Mouse (Mus musculus): ENCODE results near the gene Polg2. TPM values are rescaled to one million over a fixed set of nuclear protein-coding genes. Genes with fewer than 3 reads are reported as not detected.

Gene Polg2
- polyA plus RNA-seq (2015; fragmentation: Nextera tagmentation; extraction: Ambion mirVana): 11.7 and 11.9 TPM in 2 replicates

DNA sequence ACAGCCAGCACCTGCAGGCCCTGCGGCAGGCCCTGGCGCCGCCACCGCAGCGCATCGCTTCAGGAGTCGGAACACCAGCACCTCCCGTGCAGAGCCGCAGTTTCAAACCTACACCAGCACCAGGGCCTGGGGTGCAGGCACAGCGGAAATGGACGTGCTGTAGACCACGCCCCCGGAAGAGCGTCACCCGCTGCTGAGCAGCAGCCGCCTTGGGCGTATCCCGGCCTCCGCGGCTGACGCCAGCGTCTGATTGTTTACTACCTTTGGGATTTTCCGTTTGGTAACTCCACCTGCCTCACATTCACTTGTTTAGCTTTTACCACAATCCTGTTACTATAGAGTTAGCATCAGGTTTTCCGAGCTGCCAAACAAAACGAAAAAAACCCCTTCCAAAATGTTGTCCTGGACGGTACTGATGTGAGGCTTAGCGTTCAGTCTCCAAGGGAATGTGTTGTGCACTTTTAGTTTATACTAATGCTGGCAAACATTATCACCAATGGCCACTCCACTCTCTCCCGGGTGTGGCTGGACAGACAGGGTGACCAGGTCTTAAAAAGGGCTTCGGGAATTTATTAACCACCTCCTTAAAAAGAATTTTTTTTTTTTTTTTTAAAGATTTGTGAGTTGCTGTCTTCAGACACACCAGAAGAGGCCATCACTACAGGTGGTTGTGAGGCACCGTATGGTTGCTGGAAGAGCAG lies at the start of gene Polg2:
Polg2 (minus strand) TSS at position 150 of the 701 bp plus-strand sequence.
- Histone ChIP-seq H3K36me3 (peaks cover 22% of the 10 kb centered on the region), H3K27ac (peak within 1 kb of the TSS; percentile 99), H3K4me3 (replicated peaks) (peak within 1 kb of the TSS; percentile 92), H3K9ac (peak within 1 kb of the TSS; percentile 93), H3K4me2 (replicated peaks) (peak within 1 kb of the TSS; percentile 70), H3K9me3 (no peaks in the 10 kb centered on the region), H3K4me1 (replicated peaks) (0 out of 2 replicates have a peak, but pooled peaks cover 12% of the 10 kb centered on the region), H3K27me3 (replicated peaks) (no peaks in the 10 kb centered on the region)
- 2% methylated on average over 30 of the region's 30 CpGs for WGBS
- ATAC-seq: peak; percentile 98

DNA sequence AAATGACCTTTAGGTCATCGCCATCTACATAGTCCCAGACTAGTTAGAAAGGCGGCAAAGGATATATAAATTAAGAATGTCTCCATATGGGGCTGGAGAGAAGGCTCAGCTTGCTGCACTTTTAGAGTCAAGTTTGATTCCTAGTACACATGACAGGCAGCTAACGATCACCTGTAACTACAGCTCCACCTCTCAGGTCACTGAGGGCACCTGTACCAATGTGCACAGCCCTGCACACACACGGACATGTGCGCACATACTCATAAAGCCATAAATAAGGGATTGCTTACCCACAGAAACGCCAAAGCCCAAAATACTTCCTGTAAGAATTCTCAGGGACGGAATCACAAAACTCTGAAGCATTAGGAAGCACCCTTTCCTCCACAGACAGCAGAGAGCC lies 48.7 kb upstream of the Polg2 start:
- Histone ChIP-seq H3K36me3 (peaks cover 10% of the 10 kb centered on the region; the same call in 1 of the 2 replicates), H3K27me3 (replicated peaks) (no peaks in the 10 kb centered on the region), H3K9me3 (no peaks in the 10 kb centered on the region), H3K9ac (no peak overlapping the region), H3K4me3 (replicated peaks) (no peak overlapping the region), H3K4me2 (replicated peaks) (no peak overlapping the region), H3K27ac (no peak overlapping the region), H3K4me1 (replicated peaks) (no peaks in the 10 kb centered on the region)
- no peak for ATAC-seq
- 78% methylated on average over 7 of the region's 7 CpGs for WGBS

DNA sequence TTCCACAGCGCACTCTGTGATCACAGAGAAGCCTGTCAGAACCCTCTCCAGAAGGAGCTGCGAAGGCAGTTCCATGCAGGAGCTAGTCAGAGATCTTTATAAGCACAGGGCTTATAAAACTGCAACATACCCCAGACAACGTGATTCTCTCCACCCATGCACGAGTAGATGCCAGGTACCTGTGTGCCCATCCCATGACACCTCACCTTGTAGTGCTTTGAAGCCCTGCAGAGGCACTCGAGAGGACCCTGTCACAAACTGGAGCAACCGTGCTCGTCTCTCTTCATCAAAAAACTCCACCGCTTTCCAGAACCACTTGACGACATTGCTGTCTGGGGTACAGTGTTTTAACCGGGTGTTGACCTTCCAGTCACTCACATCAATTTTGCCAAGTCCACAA lies 45.1 kb upstream of the Polg2 start:
- H3K36me3 ChIP-seq: peaks cover 13% of the 10 kb centered on the region; the same call in 1 of the 2 replicates
- no peak for ATAC-seq

DNA sequence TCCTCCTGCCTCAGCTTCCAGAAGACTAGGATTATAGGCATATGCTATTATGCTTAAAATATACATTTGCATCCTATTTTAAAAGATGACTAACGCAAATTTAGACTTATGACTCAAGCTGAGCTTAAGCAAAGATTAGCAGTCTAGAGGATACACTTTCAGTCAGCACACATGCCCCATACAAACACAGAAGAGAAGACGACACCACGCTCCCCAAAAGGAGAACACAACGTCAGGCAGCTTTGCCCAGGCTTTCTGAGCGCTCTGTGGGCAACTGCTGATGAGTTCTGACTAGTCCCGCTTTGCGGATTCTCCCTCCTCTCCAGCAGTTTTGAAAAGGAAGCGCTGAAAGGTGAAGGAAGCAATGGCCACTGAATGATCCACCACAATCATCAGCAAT lies 44.4 kb upstream of the Polg2 start:
- H3K36me3 ChIP-seq: peaks cover 17% of the 10 kb centered on the region; the same call in 1 of the 2 replicates
- no peak overlapping the region for H3K4me3 ChIP-seq (replicated peaks)
- no peaks in the 10 kb centered on the region for H3K9me3 ChIP-seq
- no peak overlapping the region for H3K9ac ChIP-seq
- ATAC-seq: no peak
- 91% methylated on average over 8 of the region's 8 CpGs for WGBS
- H3K4me2 ChIP-seq (replicated peaks): no peak overlapping the region
- no peak overlapping the region for H3K27ac ChIP-seq
- no peaks in the 10 kb centered on the region for H3K4me1 ChIP-seq (replicated peaks)
- H3K27me3 ChIP-seq (replicated peaks): no peaks in the 10 kb centered on the region

More for the DNA sequence above, 45.1 kb upstream of the Polg2 start:
- no peak overlapping the region for H3K4me3 ChIP-seq (replicated peaks)
- no peak overlapping the region for H3K9ac ChIP-seq
- H3K9me3 ChIP-seq: no peaks in the 10 kb centered on the region
- H3K27me3 ChIP-seq (replicated peaks): no peaks in the 10 kb centered on the region
- H3K27ac ChIP-seq: no peak overlapping the region
- WGBS: 88% methylated on average over 10 of the region's 10 CpGs
- H3K4me1 ChIP-seq (replicated peaks): no peaks in the 10 kb centered on the region
- H3K4me2 ChIP-seq (replicated peaks): no peak overlapping the region

DNA sequence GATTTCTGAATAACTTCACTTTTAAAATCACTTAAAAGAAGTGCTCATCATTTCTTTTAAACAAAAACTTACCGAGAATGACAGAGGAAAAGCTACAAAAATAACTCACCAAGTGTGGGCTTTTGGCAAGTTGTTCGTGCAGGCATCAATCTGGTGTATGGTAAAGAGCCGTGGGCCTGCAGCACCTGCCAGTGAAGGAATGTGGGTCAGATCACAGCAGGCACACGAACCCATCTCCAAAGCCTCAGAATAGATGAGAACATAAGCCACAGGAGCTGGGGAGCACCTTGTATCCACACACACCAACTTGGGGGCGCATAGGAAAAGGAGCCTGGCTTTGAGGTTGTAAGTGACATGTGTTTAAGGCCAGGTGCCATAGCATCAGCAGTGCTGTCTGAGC lies 43.6 kb upstream of the Polg2 start:
- 88% methylated on average over 5 of the region's 5 CpGs for WGBS
- Histone ChIP-seq H3K36me3 (peaks cover 17% of the 10 kb centered on the region; the same call in 1 of the 2 replicates), H3K9me3 (no peaks in the 10 kb centered on the region), H3K27me3 (replicated peaks) (no peaks in the 10 kb centered on the region), H3K4me1 (replicated peaks) (no peaks in the 10 kb centered on the region; the same call in 1 of the 2 replicates), H3K4me3 (replicated peaks) (no peak overlapping the region), H3K27ac (no peak overlapping the region), H3K4me2 (replicated peaks) (no peak overlapping the region), H3K9ac (no peak overlapping the region)
- no peak for ATAC-seq

DNA sequence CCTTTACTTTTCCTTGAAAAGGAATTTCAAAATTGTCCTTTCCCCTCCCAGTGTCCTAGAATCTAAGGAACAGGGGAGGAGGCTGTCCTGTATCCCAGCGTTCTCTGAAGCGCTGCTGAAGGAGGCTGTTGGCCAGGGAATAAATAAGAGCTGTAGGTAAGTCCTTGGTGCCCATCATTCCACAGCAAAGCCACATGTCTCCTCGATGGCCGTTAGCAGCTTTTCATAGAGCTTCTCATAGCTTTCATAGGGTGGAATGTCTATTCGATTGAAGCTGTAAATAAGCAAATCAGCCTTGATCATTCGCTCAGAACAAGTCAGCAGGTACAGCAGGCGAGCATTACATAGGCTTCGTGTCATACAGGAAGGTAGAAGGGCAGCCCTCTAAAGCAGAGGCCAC lies 43.2 kb upstream of the Polg2 start:
- Histone ChIP-seq H3K4me3 (replicated peaks) (no peak overlapping the region), H3K9me3 (no peaks in the 10 kb centered on the region), H3K27ac (no peak overlapping the region), H3K9ac (no peak overlapping the region), H3K4me1 (replicated peaks) (no peaks in the 10 kb centered on the region; the same call in 1 of the 2 replicates), H3K27me3 (replicated peaks) (no peaks in the 10 kb centered on the region), H3K4me2 (replicated peaks) (no peak overlapping the region), H3K36me3 (peaks cover 17% of the 10 kb centered on the region; the same call in 1 of the 2 replicates)
- 91% methylated on average over 8 of the region's 8 CpGs for WGBS
- ATAC-seq: no peak

DNA sequence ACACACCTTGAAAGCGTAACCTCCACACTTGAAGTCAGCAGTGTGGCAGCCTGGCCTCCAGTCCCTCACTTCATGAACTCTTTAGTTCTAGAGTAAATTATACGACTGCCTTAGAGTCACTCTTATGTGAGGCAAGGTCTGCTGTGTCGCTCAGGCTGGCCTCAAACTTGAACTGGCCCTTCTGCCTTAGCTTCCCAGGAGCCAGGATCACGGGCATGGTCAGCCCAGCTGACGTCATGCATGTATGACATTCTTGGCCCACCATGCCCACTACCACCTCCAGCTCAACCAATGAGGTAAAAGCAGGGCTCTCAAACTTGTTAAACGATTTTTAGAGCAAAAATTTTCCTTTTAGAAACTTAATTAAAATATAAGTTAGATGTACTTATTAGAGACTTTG lies 42.1 kb upstream of the Polg2 start:
- H3K4me2 ChIP-seq (replicated peaks): no peak overlapping the region
- peaks cover 21% of the 10 kb centered on the region for H3K36me3 ChIP-seq
- H3K27ac ChIP-seq: no peak overlapping the region
- H3K27me3 ChIP-seq (replicated peaks): no peaks in the 10 kb centered on the region
- H3K9ac ChIP-seq: no peak overlapping the region
- no peak overlapping the region for H3K4me3 ChIP-seq (replicated peaks)
- H3K9me3 ChIP-seq: no peaks in the 10 kb centered on the region
- ATAC-seq: no peak
- H3K4me1 ChIP-seq (replicated peaks): no peaks in the 10 kb centered on the region; the same call in 1 of the 2 replicates
- 82% methylated on average over 6 of the region's 6 CpGs for WGBS

DNA sequence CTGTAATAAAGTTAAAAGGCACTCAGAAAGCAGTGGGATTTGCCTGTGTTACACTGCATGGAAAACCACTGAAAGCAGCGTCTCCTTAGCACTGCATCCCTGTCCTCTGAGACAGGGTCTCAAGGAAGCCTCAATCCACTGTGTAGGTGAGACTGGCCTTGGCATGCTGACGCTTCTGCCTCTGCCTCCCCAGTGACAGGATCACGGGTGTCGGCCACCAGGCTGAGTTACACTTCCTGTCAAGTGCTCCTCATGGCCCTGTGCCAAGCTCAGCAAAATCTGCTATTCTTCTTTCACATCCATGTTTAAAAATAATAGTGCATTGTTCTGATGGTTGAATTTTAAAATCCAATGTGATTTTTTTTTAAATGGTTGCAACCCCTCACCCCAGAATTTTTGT lies 41.6 kb upstream of the Polg2 start:
- Histone ChIP-seq H3K9me3 (no peaks in the 10 kb centered on the region), H3K27ac (no peak overlapping the region), H3K4me2 (replicated peaks) (no peak overlapping the region), H3K4me3 (replicated peaks) (no peak overlapping the region), H3K9ac (no peak overlapping the region), H3K36me3 (peaks cover 19% of the 10 kb centered on the region), H3K27me3 (replicated peaks) (no peaks in the 10 kb centered on the region), H3K4me1 (replicated peaks) (no peaks in the 10 kb centered on the region; the same call in 1 of the 2 replicates)
- ATAC-seq: no peak
- 48% methylated on average over 4 of the region's 4 CpGs for WGBS

DNA sequence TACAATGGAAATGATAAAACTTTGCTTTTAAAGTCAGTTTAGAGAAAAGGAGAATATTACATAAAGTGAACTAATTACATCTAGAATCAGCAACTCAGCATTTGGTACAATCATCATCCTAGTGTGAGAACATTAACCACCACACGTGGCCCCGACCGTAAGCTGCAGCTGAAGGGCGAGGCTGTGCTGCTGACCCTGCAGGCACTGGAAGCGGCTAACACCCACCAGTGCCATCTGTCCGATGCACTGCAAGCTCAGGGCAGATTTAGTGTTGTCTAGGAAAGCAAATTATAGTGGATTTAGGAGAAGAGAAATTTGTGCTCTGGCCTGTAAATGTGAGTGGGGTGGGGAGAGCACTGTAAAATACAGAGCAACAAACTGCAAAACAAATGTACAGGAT lies 40.9 kb upstream of the Polg2 start:
- Histone ChIP-seq H3K4me1 (replicated peaks) (no peaks in the 10 kb centered on the region; the same call in 1 of the 2 replicates), H3K4me2 (replicated peaks) (no peak overlapping the region), H3K4me3 (replicated peaks) (no peak overlapping the region), H3K36me3 (peaks cover 18% of the 10 kb centered on the region), H3K27ac (no peak overlapping the region), H3K27me3 (replicated peaks) (no peaks in the 10 kb centered on the region), H3K9me3 (no peaks in the 10 kb centered on the region), H3K9ac (no peak overlapping the region)
- WGBS: 76% methylated on average over 6 of the region's 6 CpGs
- no peak for ATAC-seq

DNA sequence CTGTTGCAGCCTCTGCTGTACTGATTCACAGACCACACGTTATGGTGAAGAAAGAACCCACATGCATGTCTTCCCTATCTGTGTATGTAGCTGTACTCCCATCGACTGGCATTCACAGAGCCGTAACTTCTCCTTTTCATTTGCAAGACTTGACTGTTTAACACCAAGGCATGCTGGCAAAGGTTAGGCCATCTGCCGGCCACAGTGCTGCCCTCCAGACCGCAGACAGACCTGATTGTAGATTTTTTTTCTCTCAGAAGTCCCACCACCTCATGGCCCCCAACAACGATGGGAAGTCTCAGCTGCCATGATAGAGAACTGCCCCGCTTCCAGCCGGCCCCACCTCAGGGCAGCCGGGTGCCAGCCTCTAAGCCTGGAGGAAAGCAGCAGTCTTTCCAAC lies 40.3 kb upstream of the Polg2 start:
- H3K9ac ChIP-seq: no peak overlapping the region
- H3K27me3 ChIP-seq (replicated peaks): no peaks in the 10 kb centered on the region
- H3K36me3 ChIP-seq: peaks cover 18% of the 10 kb centered on the region
- H3K4me2 ChIP-seq (replicated peaks): no peak overlapping the region
- H3K4me1 ChIP-seq (replicated peaks): no peaks in the 10 kb centered on the region; the same call in 1 of the 2 replicates
- H3K9me3 ChIP-seq: no peaks in the 10 kb centered on the region
- H3K27ac ChIP-seq: no peak overlapping the region
- 87% methylated on average over 9 of the region's 9 CpGs for WGBS
- H3K4me3 ChIP-seq (replicated peaks): no peak overlapping the region
- no peak for ATAC-seq

DNA sequence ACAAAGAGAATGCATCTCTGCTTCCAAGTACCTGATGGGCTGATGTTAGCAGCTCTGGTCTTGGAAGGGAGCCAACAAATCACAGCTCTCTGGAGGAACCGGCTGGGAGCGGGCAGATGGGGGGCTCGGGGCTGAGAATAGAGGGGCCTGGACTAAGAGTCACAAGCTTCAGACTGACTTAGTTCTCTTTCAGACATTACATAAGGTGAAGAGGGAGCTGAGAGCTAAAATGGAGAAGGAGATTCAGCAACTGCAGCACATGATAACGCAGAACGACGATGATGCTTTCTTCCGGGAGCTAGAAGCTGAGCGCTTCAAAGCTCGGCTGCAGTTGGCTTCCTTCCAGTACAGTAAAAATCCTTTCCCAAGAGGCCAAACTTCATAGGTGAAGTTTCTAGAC lies 39.0 kb upstream of the Polg2 start:
- no peak overlapping the region for H3K9ac ChIP-seq
- whole genome bisulfite sequencing: 40% methylated on average over 9 of the region's 9 CpGs
- no peak for ATAC-seq
- H3K9me3 ChIP-seq: no peaks in the 10 kb centered on the region
- no peak overlapping the region for H3K4me2 ChIP-seq (replicated peaks)
- no peak overlapping the region for H3K4me3 ChIP-seq (replicated peaks)
- no peaks in the 10 kb centered on the region for H3K27me3 ChIP-seq (replicated peaks)
- H3K27ac ChIP-seq: no peak overlapping the region
- no peaks in the 10 kb centered on the region; the same call in 1 of the 2 replicates for H3K4me1 ChIP-seq (replicated peaks)
- H3K36me3 ChIP-seq: peaks cover 23% of the 10 kb centered on the region

DNA sequence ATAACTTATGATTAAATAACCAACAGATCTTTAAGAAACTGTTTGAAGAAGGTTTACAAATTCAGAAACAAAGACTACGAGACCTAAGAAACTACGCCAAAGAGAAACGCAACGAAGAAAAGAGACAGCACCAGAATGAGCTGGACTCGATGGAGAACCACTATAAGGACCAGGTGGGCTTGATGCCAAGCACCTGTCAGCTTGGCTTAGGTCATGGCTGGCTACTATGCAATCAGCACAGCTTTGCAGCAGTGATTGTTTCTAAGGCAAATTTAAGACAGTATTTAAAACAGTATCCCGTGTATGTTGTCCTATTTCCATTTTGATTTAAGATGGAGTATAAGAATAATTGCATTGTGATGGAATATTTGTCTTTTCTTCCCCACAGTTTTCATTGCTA lies 38.5 kb upstream of the Polg2 start:
- Histone ChIP-seq H3K4me3 (replicated peaks) (no peak overlapping the region), H3K27me3 (replicated peaks) (no peaks in the 10 kb centered on the region), H3K4me1 (replicated peaks) (no peaks in the 10 kb centered on the region; the same call in 1 of the 2 replicates), H3K9ac (no peak overlapping the region), H3K9me3 (no peaks in the 10 kb centered on the region), H3K27ac (no peak overlapping the region), H3K36me3 (peaks cover 24% of the 10 kb centered on the region), H3K4me2 (replicated peaks) (no peak overlapping the region)
- ATAC-seq: no peak
- WGBS: 79% methylated on average over 6 of the region's 6 CpGs

DNA sequence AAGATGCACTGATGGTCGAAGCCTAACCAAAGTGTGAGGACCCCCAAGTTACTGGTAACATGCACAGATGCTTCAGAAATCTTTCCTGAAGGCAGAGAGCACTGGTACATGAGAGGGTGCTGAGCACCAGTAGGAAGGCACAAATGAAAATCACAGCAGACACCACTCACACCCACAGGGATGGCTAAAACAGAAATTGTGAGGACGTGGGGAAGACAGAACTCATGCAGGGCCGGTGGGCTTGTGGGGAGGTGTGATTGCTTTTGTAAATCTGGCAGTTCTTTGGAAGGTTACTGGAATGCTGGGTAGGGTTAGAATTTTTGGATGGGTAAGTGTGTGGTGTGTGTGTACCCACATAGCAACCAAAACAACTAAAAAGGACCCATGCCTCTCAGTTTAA lies 37.8 kb upstream of the Polg2 start:
- H3K27me3 ChIP-seq (replicated peaks): no peaks in the 10 kb centered on the region
- H3K36me3 ChIP-seq: peaks cover 27% of the 10 kb centered on the region
- H3K4me2 ChIP-seq (replicated peaks): no peak overlapping the region
- ATAC-seq: no peak
- H3K4me1 ChIP-seq (replicated peaks): no peaks in the 10 kb centered on the region; the same call in 1 of the 2 replicates
- H3K4me3 ChIP-seq (replicated peaks): no peak overlapping the region
- H3K9me3 ChIP-seq: no peaks in the 10 kb centered on the region
- WGBS: 92% methylated on average over 3 of the region's 3 CpGs
- H3K27ac ChIP-seq: no peak overlapping the region
- H3K9ac ChIP-seq: no peak overlapping the region
